Mouse (Mus musculus) lung, embryonic 15.5 days (tissue): Measurements from ENCODE around the gene March2. TPM values are rescaled to one million over a fixed set of nuclear protein-coding genes. Genes with fewer than 3 reads are reported as not detected.

Experiments
- ATAC-seq: fragments of 200-750 bp; cut with Nextera tagmentation; 2 replicates; pipeline ENCODE4 v1.8.0; 2017; ENCODE audit warnings: moderate number of reproducible peaks, borderline replicate concordance; ENCODE audit not compliant: low FRiP score, low TSS enrichment; ENCODE audit errors: extremely low read depth
- H3K27ac ChIP-seq: fragments of 300-500 bp; sonication (generic); 2 replicates; pipeline ENCODE4 v1.5.1; 2015; ENCODE audit warnings: moderate library complexity, mild to moderate bottlenecking, inconsistent platforms
- H3K27me3 ChIP-seq: fragments of 300-500 bp; sonication (generic); 2 replicates; pipeline ENCODE4 v1.6.1; 2015; ENCODE audit warnings: inconsistent platforms
- H3K36me3 ChIP-seq: fragments of 300-500 bp; sonication (generic); 2 replicates; pipeline ENCODE4 v1.6.1; 2015; ENCODE audit warnings: inconsistent platforms
- H3K4me1 ChIP-seq: fragments of 300-500 bp; sonication (generic); 2 replicates; pipeline ENCODE4 v1.6.1; 2015; ENCODE audit warnings: inconsistent platforms
- H3K4me2 ChIP-seq: fragments of 300-500 bp; sonication (generic); 2 replicates; pipeline ENCODE4 v1.6.1; 2015; ENCODE audit warnings: inconsistent platforms, mild to moderate bottlenecking, moderate library complexity
- H3K4me3 ChIP-seq: fragments of 300-500 bp; sonication (generic); 2 replicates; pipeline ENCODE4 v1.5.1; 2015; ENCODE audit warnings: mild to moderate bottlenecking, inconsistent platforms
- H3K9ac ChIP-seq: fragments of 300-500 bp; sonication (generic); 2 replicates; pipeline ENCODE4 v1.6.1; 2015; ENCODE audit warnings: inconsistent platforms
- H3K9me3 ChIP-seq: fragments of 300-500 bp; sonication (generic); 2 replicates; pipeline ENCODE4 v1.6.1; 2016; ENCODE audit warnings: inconsistent platforms
- WGBS: fragments of 180-500 bp; shearing (Covaris S2); methylation state at CpG from one replicate; pipeline ENCODE4 v1.1.7; 2015; 5-methylcytosine and 5-hydroxymethylcytosine counted together
- polyA plus RNA-seq: library from polyadenylated mRNA; unstranded; fragments of >200 nt; fragmentation: Nextera tagmentation; extraction: Ambion mirVana; gene quantifications from 2 replicates; pipeline ENCODE4 v1.2.1, GENCODE M21; 2015

March2 gene
- polyA plus RNA-seq, 1 experiment from 2014 or later, result 60.7 TPM

GRCm38 (mm10) chr17:33673837-33674236, 44.6 kb downstream of the March2 start:
- 65% methylated on average over 1 of the region's 1 CpGs for WGBS
- Histone ChIP-seq H3K4me1 (peaks cover 15% of the 10 kb centered on the region; the same call in 1 of the 2 replicates), H3K9me3 (no peaks in the 10 kb centered on the region), H3K36me3 (peaks cover 18% of the 10 kb centered on the region), H3K9ac (no peak overlapping the region), H3K27ac (no peak overlapping the region), H3K27me3 (no peaks in the 10 kb centered on the region), H3K4me2 (no peak overlapping the region), H3K4me3 (no peak overlapping the region)
- ATAC-seq, result no peak

DNA sequence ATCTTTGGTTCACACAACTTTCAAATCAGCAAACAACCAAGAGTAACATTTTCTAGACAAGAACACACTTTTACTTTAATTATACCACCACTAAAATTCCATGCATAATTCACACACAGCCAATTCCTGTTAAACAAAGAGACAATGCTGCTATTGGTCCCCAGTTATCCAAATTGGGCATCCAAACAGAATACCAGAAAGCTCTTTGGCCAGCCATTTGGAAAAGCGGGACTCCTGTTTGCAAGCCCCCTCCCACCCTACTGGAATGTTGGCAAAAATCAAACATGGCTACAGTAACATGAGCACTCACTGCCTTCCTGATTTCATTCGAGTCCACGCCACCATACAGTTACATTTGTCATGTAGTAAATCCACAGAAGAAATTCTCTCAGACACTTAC, 48.8 kb downstream of the March2 start:
- no peak for ATAC-seq
- H3K4me1 ChIP-seq, result 0 out of 2 replicates have a peak, but pooled peaks cover 5% of the 10 kb centered on the region
- H3K4me2 ChIP-seq, result no peak overlapping the region
- peaks cover 35% of the 10 kb centered on the region for H3K36me3 ChIP-seq
- no peak overlapping the region for H3K4me3 ChIP-seq
- no peaks in the 10 kb centered on the region for H3K27me3 ChIP-seq
- 84% methylated on average over 3 of the region's 3 CpGs for WGBS
- H3K27ac ChIP-seq, result no peak overlapping the region
- no peaks in the 10 kb centered on the region for H3K9me3 ChIP-seq
- H3K9ac ChIP-seq, result no peak overlapping the region

GRCm38 (mm10) chr17:33666813-33667212, 51.7 kb downstream of the March2 start:
- 72% methylated on average over 3 of the region's 3 CpGs for WGBS
- Histone ChIP-seq H3K4me2 (no peak overlapping the region), H3K9ac (no peak overlapping the region), H3K27me3 (no peaks in the 10 kb centered on the region), H3K36me3 (peaks cover 55% of the 10 kb centered on the region), H3K27ac (no peak overlapping the region), H3K4me1 (no peaks in the 10 kb centered on the region), H3K9me3 (no peaks in the 10 kb centered on the region), H3K4me3 (no peak overlapping the region)
- ATAC-seq, result no peak

DNA sequence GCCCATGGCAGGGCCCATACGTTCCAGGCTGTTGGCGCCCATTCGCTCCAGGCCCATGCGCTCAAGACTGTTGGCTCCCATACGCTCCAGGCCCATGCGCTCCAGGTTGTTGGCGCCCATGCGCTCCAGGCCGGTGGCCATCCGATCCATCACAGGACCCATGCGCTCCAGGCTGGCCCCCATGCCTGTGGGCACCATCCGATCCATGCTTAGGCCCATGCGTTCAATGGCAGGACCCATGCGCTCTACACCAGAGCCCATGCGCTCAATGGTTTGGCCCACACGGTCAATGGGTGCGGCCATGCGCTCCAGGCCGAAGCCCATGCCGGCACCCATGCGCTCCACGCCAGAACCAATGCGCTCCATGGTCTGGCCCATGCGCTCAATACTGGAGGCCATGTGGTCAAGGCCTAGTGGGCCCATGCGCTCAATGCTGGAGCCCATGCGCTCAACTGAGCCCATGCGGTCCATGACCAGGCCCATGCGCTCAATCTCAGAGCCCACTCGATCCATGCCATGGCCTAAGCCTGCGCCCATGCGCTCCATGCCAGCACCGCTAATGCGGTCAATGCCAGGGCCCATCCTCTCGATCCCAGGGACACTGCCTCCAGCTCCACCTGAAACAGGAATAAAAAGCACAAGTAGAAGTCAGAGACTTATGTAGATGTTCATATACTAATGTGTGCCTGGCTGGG, 68.5 kb downstream of the March2 start:
- ATAC-seq, result peak; percentile 35
- Histone ChIP-seq H3K4me1 (no peaks in the 10 kb centered on the region), H3K27ac (no peak overlapping the region), H3K9ac (no peak overlapping the region), H3K27me3 (no peaks in the 10 kb centered on the region), H3K36me3 (peaks cover 95% of the 10 kb centered on the region), H3K9me3 (no peaks in the 10 kb centered on the region), H3K4me3 (no peak overlapping the region), H3K4me2 (no peak overlapping the region)
- WGBS, result 98% methylated on average over 34 of the region's 34 CpGs

DNA sequence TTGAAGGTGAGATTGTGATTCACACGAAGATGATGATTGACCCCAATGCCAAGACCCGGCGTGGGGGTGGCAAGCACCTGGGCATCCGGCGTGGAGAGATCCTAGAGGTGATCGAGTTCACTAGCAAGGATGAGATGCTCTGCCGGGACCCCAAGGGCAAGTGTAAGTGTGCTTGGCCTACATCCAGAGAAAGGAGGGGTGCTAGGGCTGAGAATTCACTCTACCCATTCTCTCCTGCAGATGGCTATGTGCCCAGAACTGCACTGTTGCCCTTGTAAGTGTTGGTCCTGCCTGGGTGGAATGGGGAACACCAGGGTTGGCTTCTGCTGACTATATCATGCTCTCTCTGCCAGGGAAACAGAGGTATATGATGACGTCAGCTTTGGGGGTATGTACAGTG, 73.4 kb downstream of the March2 start:
- Histone ChIP-seq H3K27ac (no peak overlapping the region), H3K9ac (no peak overlapping the region), H3K4me3 (no peak overlapping the region), H3K4me2 (no peak overlapping the region), H3K9me3 (no peaks in the 10 kb centered on the region), H3K36me3 (peaks cover 80% of the 10 kb centered on the region), H3K27me3 (no peaks in the 10 kb centered on the region), H3K4me1 (no peaks in the 10 kb centered on the region)
- 88% methylated on average over 8 of the region's 8 CpGs for WGBS
- no peak for ATAC-seq

DNA sequence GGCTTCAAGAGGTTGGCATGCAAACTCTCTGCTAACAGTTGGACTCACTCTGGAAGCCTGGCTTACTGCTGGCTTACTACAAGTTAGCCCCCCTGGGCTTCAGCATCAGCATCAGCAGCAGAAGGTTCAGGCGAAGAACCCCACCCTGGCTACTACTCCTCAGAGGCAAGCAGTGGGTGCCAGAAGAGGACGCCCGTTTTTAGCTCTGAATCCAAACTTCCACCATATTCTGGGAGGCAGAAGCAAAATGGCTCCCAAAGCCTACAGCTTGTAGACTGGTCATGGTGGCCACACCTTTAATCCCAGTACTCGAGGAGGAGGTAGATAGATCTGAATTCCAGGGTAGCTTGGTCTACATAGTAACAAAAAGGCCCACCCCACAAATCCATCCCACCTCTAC, 74.4 kb downstream of the March2 start:
- H3K9me3 ChIP-seq, result no peaks in the 10 kb centered on the region
- H3K27me3 ChIP-seq, result no peaks in the 10 kb centered on the region
- no peak overlapping the region for H3K4me2 ChIP-seq
- 91% methylated on average over 4 of the region's 4 CpGs for WGBS
- no peak overlapping the region for H3K9ac ChIP-seq
- H3K4me1 ChIP-seq, result no peaks in the 10 kb centered on the region
- no peak overlapping the region for H3K27ac ChIP-seq
- no peak for ATAC-seq
- H3K4me3 ChIP-seq, result no peak overlapping the region
- H3K36me3 ChIP-seq, result peaks cover 70% of the 10 kb centered on the region

GRCm38 (mm10) chr17:33639743-33640142, 78.7 kb downstream of the March2 start:
- Histone ChIP-seq H3K4me3 (no peak overlapping the region), H3K4me1 (no peaks in the 10 kb centered on the region), H3K9ac (no peak overlapping the region), H3K36me3 (peaks cover 27% of the 10 kb centered on the region), H3K27ac (no peak overlapping the region), H3K4me2 (no peak overlapping the region), H3K9me3 (no peaks in the 10 kb centered on the region), H3K27me3 (no peaks in the 10 kb centered on the region)
- WGBS, result 46% methylated on average over 6 of the region's 6 CpGs
- ATAC-seq, result no peak

- no peaks in the 10 kb centered on the region for H3K9me3 ChIP-seq
- no peaks in the 10 kb centered on the region for H3K27me3 ChIP-seq
- no peak within 1 kb of the TSS for H3K27ac ChIP-seq
- H3K36me3 ChIP-seq, result 0 out of 2 replicates have a peak, but pooled peaks cover 6% of the 10 kb centered on the region
- no peak within 1 kb of the TSS for H3K4me3 ChIP-seq
- H3K4me2 ChIP-seq, result no peak within 1 kb of the TSS
- H3K4me1 ChIP-seq, result no peaks in the 10 kb centered on the region
- WGBS, result 83% methylated on average over 4 of the region's 4 CpGs
- no peak for ATAC-seq
- H3K9ac ChIP-seq, result no peak within 1 kb of the TSS
Observed at GRCm38 (mm10) chr17:33637516-33638276, 80.8 kb downstream of the March2 start, which contains the start of gene Pram1. Pram1 (plus strand) TSS chr17:33638056.

DNA sequence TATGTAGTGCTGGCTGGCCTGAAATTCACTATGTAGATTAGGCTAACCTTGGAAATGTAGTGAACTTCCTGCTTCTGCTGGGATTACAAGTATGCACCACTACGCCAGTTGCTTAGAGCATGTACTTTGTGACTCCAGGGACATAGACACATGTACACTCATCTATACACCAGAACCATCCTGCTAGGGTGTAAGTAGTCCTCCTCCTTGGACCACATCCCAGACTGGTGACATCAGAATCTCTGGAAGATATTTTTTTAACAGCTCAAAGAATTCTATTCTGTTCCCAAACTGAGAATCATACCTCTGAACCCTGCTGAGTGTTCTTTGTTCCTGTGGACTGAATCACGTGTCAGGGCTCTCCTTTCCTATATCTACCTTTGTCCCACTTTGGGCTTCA, 81.4 kb downstream of the March2 start:
- Histone ChIP-seq H3K9ac (no peak overlapping the region), H3K4me2 (no peak overlapping the region), H3K4me1 (no peaks in the 10 kb centered on the region), H3K27me3 (no peaks in the 10 kb centered on the region), H3K36me3 (peaks cover 4% of the 10 kb centered on the region), H3K4me3 (no peak overlapping the region), H3K27ac (no peak overlapping the region), H3K9me3 (no peaks in the 10 kb centered on the region)
- ATAC-seq, result no peak
- WGBS, result 65% methylated on average over 2 of the region's 2 CpGs

Other genes with a start within 250 kb of the March2 start
- gene Adamts10, start 194.5 kb downstream of the March2 start, polyA plus RNA-seq, result 119 and 142 TPM in 2 replicates
- 4.6 and 5.2 TPM in 2 replicates for gene Myo1f, start 163.0 kb downstream of the March2 start, polyA plus RNA-seq
- gene Zfp414, start 89.6 kb downstream of the March2 start, polyA plus RNA-seq, result 36.6 and 40.6 TPM in 2 replicates
- 0.97 and 1.1 TPM in 2 replicates for gene Pram1, start 80.6 kb downstream of the March2 start, polyA plus RNA-seq
- gene Hnrnpm, start 31.8 kb downstream of the March2 start, polyA plus RNA-seq, result 325 and 344 TPM in 2 replicates
- gene Rab11b, start 41.9 kb upstream of the March2 start, polyA plus RNA-seq, result 281 and 306 TPM in 2 replicates
- gene Angptl4, start 63.2 kb upstream of the March2 start, polyA plus RNA-seq, result 43.7 and 47.0 TPM in 2 replicates
- gene Kank3, start 91.8 kb upstream of the March2 start, polyA plus RNA-seq, result 68.0 and 77.8 TPM in 2 replicates
- gene Rps28, start 105.9 kb upstream of the March2 start, polyA plus RNA-seq, result 885 and 959 TPM in 2 replicates
- gene Ndufa7, start 105.9 kb upstream of the March2 start, polyA plus RNA-seq, result 425 and 461 TPM in 2 replicates
- gene Cd320, start 124.4 kb upstream of the March2 start, polyA plus RNA-seq, result 69.4 and 74.0 TPM in 2 replicates
- not detected in 2 replicates for gene Gm7029, start 155.2 kb upstream of the March2 start, polyA plus RNA-seq
- 10.1 and 10.6 TPM in 2 replicates for gene Kifc1, start 172.0 kb upstream of the March2 start, polyA plus RNA-seq
- 0.28 and 0.31 TPM in 2 replicates for gene Platr17, start 186.5 kb upstream of the March2 start, polyA plus RNA-seq
- gene Daxx, start 190.7 kb upstream of the March2 start, polyA plus RNA-seq, result 50.8 and 54.6 TPM in 2 replicates
- 45.3 and 52.6 TPM in 2 replicates for gene Tapbp, start 197.2 kb upstream of the March2 start, polyA plus RNA-seq
- 17.8 and 20.6 TPM in 2 replicates for gene Zbtb22, start 197.2 kb upstream of the March2 start, polyA plus RNA-seq
- gene Rgl2, start 210.9 kb upstream of the March2 start, polyA plus RNA-seq, result 47.7 and 57.8 TPM in 2 replicates
- gene Pfdn6, start 221.7 kb upstream of the March2 start, polyA plus RNA-seq, result 137 and 153 TPM in 2 replicates
- gene Wdr46, start 222.0 kb upstream of the March2 start, polyA plus RNA-seq, result 33.1 and 34.2 TPM in 2 replicates
- gene B3galt4, start 232.8 kb upstream of the March2 start, polyA plus RNA-seq, result 3.8 and 4.3 TPM in 2 replicates
- 49.3 and 55.4 TPM in 2 replicates for gene Vps52, start 237.1 kb upstream of the March2 start, polyA plus RNA-seq
- gene Rps18, start 237.3 kb upstream of the March2 start, polyA plus RNA-seq, result 1,650 and 1,822 TPM in 2 replicates